Mouse (Mus musculus) heart, postnatal 0 days (tissue): ENCODE data around the gene Tnip3. TPM values are rescaled to one million over a fixed set of nuclear protein-coding genes. Genes with fewer than 3 reads are reported as not detected.

Source experiments
- ATAC-seq: fragments of 200-750 bp; cut with Nextera tagmentation; 2 replicates; pipeline ENCODE4 v1.8.0; 2017; ENCODE audit warnings: low read depth, moderate number of reproducible peaks, moderate library complexity; ENCODE audit not compliant: insufficient read depth
- DNase-seq: peaks from one replicate; pipeline ENCODE4 v3.0.0-alpha.2; 2016; ENCODE audit warnings: low spot score
- H3K27ac ChIP-seq: fragments of 300-500 bp; sonication (generic); 2 replicates; pipeline ENCODE4 v1.5.1; 2014; ENCODE audit warnings: low read depth, mild to moderate bottlenecking
- H3K27me3 ChIP-seq: fragments of 300-500 bp; sonication (generic); 2 replicates; pipeline ENCODE4 v1.6.1; 2014; ENCODE audit warnings: low read length, mixed read lengths; ENCODE audit not compliant: control insufficient read depth, insufficient read depth
- H3K36me3 ChIP-seq: fragments of 300-500 bp; sonication (generic); replicated peaks from 2 replicates; pipeline ENCODE4 v1.6.1; 2014; ENCODE audit warnings: low read length, mixed read lengths; ENCODE audit not compliant: control insufficient read depth, insufficient read depth
- H3K4me1 ChIP-seq: fragments of 300-500 bp; sonication (generic); 2 replicates; pipeline ENCODE4 v1.6.1; 2014; ENCODE audit warnings: antibody characterized with exemption; ENCODE audit not compliant: control insufficient read depth, insufficient read depth
- H3K4me2 ChIP-seq: fragments of 300-500 bp; sonication (generic); 2 replicates; pipeline ENCODE4 v1.6.1; 2014; ENCODE audit warnings: low read depth, mild to moderate bottlenecking, low read length, moderate library complexity
- H3K4me3 ChIP-seq: fragments of 300-500 bp; sonication (generic); 2 replicates; pipeline ENCODE4 v1.5.1; 2014; ENCODE audit warnings: low read depth, low read length
- H3K9ac ChIP-seq: fragments of 300-500 bp; sonication (generic); replicated peaks from 2 replicates; pipeline ENCODE4 v1.6.1; 2014; ENCODE audit warnings: low read depth, low read length, mixed read lengths
- H3K9me3 ChIP-seq: fragments of 300-500 bp; sonication (generic); replicated peaks from 2 replicates; pipeline ENCODE4 v1.6.1; 2016; ENCODE audit warnings: low read length; ENCODE audit not compliant: control insufficient read depth
- CTCF ChIP-seq: IDR thresholded peaks from 2 replicates; pipeline ENCODE4 v1.5.1; 2016; ENCODE audit warnings: antibody characterized with exemption, control low read depth, low read depth
- EP300 ChIP-seq: IDR thresholded peaks from 2 replicates; pipeline ENCODE4 v1.6.1; 2016; ENCODE audit warnings: antibody characterized with exemption, low read depth
- WGBS: fragments of 180-500 bp; shearing (Covaris S2); extraction: QIAGEN DNeasy Blood & Tissue Kit; methylation state at CpG from one replicate; pipeline ENCODE4 v1.1.7; 2014; 5-methylcytosine and 5-hydroxymethylcytosine counted together
- polyA plus RNA-seq: library from polyadenylated mRNA; unstranded; fragments of >200 nt; fragmentation: Nextera tagmentation; extraction: Ambion mirVana; gene quantifications from 2 replicates; pipeline ENCODE4 v1.2.1, GENCODE M21; 2015
- total RNA-seq: library from RNA; depleted of rRNA; stranded (reverse); fragments of >200 nt; gene quantifications from 2 replicates; pipeline ENCODE4 v1.2.3, GENCODE M21; 2014; ENCODE audit warnings: low replicate concordance

Gene Tnip3
- total and polyA plus RNA-seq, 2 experiments from 2014 or later, result 2.0 to 4.4 TPM

DNA sequence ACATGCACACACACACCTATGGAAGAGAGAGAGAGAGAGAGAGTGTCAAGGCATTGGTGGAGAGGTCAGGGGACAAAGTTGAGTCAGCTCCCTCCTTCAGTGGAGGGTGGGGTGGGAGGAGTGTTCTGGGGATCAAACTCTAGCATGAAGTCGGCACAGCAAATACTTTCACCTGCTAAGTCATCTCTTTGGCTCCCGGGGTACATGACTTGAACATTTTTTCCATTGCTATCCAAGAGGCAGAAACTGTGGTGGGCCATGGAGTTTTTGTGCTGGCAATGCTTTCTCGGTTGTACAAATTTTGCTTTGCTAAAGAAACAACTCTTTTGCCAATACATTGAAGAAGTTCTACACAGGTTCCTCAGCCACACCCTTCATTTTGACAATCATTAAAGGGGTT, 13.8 kb downstream of the Tnip3 start:
- Histone ChIP-seq H3K27me3 (no peaks in the 10 kb centered on the region), H3K9ac (no peak overlapping the region), H3K4me2 (no peak overlapping the region), H3K36me3 (no peaks in the 10 kb centered on the region), H3K27ac (no peak overlapping the region), H3K4me1 (no peaks in the 10 kb centered on the region), H3K4me3 (no peak overlapping the region), H3K9me3 (no peaks in the 10 kb centered on the region)
- no peak for DNase-seq
- no peak for ATAC-seq
- 64% methylated on average over 3 of the region's 3 CpGs for WGBS
- no peak for TF ChIP-seq CTCF
- TF ChIP-seq EP300, result no peak

DNA sequence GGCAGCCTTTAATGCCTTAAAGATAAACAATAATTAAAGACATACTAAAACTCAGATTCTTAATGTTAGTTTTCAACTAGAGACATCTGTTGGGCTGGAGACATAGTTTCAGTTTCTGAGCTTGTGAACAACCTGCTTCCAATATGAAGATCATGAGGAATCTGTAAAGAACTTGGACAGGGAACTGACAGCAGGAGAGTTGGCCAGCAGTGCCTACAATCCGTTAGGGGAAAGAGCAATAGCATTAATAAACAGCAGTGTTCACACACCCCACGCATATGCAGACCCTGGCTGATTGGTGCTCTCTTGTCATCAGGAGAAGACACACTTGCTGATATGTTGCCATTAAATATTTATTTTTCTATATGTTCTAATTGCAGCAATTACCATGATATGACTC, 15.0 kb downstream of the Tnip3 start:
- Histone ChIP-seq H3K9me3 (no peaks in the 10 kb centered on the region), H3K9ac (no peak overlapping the region), H3K27me3 (no peaks in the 10 kb centered on the region), H3K27ac (no peak overlapping the region), H3K4me2 (no peak overlapping the region), H3K36me3 (no peaks in the 10 kb centered on the region), H3K4me1 (no peaks in the 10 kb centered on the region), H3K4me3 (no peak overlapping the region)
- 62% methylated on average over 2 of the region's 2 CpGs for WGBS
- no peak for DNase-seq
- no peak for TF ChIP-seq CTCF
- ATAC-seq, result no peak

DNA sequence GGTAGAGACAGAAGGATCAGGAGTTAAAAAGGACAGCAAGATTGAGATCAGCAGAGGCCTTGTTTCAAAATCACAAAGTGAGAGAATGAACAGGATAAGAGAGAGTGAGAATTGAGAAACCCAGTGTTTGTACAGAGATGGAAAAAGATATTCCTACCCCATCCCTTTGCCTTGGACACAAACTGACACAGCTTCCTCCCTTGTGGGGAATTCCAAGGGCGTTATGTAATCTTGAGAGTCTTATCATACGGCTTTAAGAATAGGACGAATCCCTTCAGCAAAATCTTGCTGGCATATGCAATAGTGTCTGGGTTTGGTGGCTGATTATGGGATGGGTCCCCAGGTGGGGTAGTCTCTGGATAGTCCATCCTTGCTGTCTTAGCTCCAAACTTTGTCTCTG, 16.0 kb downstream of the Tnip3 start:
- Histone ChIP-seq H3K27ac (no peak overlapping the region), H3K27me3 (no peaks in the 10 kb centered on the region), H3K4me1 (no peaks in the 10 kb centered on the region), H3K9me3 (no peaks in the 10 kb centered on the region), H3K9ac (no peak overlapping the region), H3K36me3 (no peaks in the 10 kb centered on the region), H3K4me2 (no peak overlapping the region), H3K4me3 (no peak overlapping the region)
- WGBS, result 44% methylated on average over 3 of the region's 3 CpGs
- no peak for ATAC-seq
- no peak for DNase-seq
- no peak for TF ChIP-seq EP300
- no peak for TF ChIP-seq CTCF

DNA sequence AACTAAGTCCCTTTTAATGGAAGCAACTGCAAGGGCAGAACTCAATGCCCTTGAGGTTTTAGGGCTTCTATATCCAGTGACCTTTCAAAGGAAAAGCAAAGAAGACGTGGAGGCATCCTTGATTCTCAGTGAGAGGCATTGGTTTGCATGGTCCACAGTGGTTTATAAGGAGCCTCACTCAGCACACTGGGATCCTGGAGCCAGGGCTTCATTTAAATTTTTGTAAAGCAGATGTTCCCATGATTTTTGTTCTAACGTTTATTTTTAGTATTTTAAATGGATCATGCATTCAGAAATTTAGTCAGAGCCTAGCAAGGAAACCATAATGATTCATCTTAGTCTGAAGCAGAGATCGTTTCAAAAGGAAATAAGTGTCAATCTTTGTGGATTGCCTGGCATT, 17.3 kb downstream of the Tnip3 start:
- Histone ChIP-seq H3K9ac (no peak overlapping the region), H3K4me2 (no peak overlapping the region), H3K9me3 (no peaks in the 10 kb centered on the region), H3K27me3 (no peaks in the 10 kb centered on the region), H3K36me3 (no peaks in the 10 kb centered on the region), H3K4me3 (no peak overlapping the region), H3K4me1 (no peaks in the 10 kb centered on the region), H3K27ac (no peak overlapping the region)
- no peak for TF ChIP-seq CTCF
- TF ChIP-seq EP300, result no peak
- 54% methylated on average over 3 of the region's 3 CpGs for WGBS
- no peak for ATAC-seq
- DNase-seq, result no peak

DNA sequence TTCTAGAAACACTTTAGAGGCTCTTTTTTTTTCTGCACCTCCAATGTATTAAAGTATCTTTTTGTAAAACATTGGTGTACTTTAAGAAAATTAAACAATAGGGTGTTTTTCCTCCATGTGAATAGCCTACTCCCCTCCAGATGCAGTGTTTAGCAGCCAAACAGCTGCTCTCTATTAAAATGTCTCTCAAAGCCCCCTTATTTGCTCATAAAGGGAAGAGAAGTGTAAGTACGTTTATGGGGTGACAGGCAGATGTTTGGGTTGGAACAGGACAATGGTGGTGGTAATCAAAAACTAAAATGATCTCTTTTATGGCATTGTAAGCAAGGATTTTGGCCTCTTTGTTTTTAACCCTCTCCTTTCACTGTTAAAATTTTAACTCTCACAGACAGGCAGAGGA, 17.8 kb downstream of the Tnip3 start:
- H3K4me2 ChIP-seq, result no peak overlapping the region
- no peaks in the 10 kb centered on the region for H3K27me3 ChIP-seq
- H3K9me3 ChIP-seq, result no peaks in the 10 kb centered on the region
- no peak for DNase-seq
- H3K27ac ChIP-seq, result no peak overlapping the region
- H3K4me1 ChIP-seq, result no peaks in the 10 kb centered on the region
- 63% methylated on average over 1 of the region's 1 CpGs for WGBS
- H3K4me3 ChIP-seq, result no peak overlapping the region
- H3K36me3 ChIP-seq, result no peaks in the 10 kb centered on the region
- no peak overlapping the region for H3K9ac ChIP-seq
- ATAC-seq, result no peak
- TF ChIP-seq EP300, result no peak
- no peak for TF ChIP-seq CTCF

DNA sequence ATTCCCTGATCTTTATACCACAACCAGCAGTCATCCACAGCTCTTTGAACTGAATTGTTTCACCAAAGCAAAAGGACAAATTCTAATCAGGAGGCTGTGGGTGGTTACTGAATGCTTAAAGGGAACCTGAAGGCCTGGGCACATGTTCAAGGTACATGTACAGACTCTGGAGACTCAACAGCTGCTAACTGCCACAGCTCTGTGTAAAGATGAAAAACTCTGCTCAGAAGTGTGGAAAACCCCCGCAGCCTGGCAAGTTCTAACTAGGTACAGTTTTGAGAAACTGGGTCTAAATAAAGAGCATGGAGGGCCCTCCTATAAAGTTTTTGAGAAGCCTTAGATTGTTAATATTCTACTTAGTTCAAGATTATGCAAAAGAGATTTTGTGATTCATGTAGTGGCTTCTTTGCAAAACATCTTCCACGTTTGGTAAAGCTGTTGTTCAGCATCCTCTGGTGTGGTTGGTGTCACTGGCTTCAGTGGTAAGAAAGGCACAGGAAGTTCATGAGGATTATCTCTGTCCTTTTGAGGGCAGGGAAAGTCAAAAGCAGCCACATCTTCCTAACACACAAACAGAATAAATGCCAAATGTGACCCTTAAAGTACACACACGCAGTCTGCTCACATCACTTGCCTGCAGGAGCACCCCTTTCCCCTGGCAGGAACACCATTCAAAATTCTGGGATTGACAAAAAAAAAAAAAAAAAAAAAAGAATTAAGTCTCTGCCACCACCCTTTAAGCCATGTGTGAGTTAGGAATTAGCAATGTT, 39.0 kb downstream of the Tnip3 start:
- TF ChIP-seq CTCF (no peak), EP300 (no peak)
- Histone ChIP-seq H3K27ac (no peak overlapping the region), H3K4me1 (no peaks in the 10 kb centered on the region), H3K9ac (no peak overlapping the region), H3K36me3 (no peaks in the 10 kb centered on the region), H3K9me3 (no peaks in the 10 kb centered on the region), H3K27me3 (no peaks in the 10 kb centered on the region), H3K4me3 (no peak overlapping the region), H3K4me2 (no peak overlapping the region)
- ATAC-seq (no peak), DNase-seq (no peak)
- 70% methylated on average over 3 of the region's 3 CpGs for WGBS
